Mouse (Mus musculus) fibroblast of lung, adult 2 months (primary cell): ENCODE measurements at regions not wholly inside any gene's neighbourhood (a gene's known extent, or its start where the extent isn't known, plus 50 kb on each side); places are given as distances from the start of the nearest gene placed in this dataset.
A peak's percentile ranks its signal among the peaks of the same experiment; 100 is the strongest.

ENCODE experiments used
- DNase-seq: peaks from one replicate; pipeline ENCODE4 v3.0.0-alpha.2; 2011; ENCODE audit warnings: low read depth

DNA sequence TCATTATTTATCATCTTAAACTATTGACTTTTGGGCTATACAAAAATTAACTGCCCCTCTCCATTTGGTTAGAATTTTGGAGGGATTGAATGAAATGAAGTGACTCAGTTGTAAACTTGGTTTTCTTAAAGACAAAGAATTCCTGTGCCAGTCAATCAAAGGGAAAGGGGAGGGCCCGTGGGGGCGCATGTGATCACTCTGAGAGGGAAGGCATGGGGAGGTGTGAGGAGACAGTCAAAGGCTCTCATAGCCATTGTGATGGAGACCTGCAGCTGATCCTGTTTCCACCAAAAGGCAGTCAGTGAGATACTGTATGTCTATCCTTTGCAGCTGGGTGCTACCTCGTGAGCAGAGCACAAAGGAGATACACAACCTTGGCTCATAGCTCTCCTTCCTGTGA, 156.6 kb upstream of the Slc24a2 start:
- DNase-seq, result no peak

DNA sequence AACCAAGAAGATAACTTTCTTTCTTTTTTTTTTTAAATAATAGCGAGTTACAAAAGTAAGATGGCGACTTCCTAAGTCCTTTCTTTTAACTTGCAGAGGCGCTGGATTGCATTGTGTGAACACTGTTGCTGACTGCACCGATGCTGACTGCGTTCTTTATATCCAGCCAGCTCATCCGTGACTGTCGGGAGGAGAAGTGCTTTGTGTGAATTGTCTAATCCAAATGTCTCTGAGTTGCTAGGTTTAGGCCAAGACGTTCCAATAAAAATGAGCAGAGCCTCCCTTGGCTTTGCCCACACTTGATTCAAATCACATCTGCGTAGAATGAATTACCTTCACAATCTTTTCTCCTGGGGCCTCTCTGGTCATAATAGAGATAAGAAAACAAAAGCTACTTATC, 156.0 kb upstream of the Slc24a2 start:
- no peak for DNase-seq

DNA sequence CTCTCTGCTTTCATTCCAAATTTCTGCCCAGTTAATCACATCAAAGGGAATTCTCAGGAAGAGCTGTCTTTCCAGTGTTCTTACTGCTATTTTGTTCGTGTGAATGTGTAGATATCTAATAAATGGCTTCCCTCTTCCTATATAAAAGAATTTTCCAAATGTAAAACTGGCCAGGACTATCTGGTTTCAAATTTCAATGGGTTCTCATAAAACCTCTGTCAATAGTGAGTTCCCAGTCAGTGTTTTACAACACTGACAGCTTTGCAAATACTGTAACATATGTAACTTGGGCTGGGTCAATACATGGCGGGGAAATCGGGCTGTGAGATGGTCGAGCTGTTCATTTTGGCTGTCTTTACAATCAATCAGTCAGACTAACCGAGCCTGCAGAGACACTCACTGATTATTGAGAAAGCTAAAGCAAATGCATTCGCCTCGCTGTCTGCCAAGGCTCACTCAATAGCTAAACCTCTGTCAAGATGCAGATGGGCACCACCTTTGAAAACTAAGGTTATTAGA, 155.0 kb upstream of the Slc24a2 start:
- no peak for DNase-seq

DNA sequence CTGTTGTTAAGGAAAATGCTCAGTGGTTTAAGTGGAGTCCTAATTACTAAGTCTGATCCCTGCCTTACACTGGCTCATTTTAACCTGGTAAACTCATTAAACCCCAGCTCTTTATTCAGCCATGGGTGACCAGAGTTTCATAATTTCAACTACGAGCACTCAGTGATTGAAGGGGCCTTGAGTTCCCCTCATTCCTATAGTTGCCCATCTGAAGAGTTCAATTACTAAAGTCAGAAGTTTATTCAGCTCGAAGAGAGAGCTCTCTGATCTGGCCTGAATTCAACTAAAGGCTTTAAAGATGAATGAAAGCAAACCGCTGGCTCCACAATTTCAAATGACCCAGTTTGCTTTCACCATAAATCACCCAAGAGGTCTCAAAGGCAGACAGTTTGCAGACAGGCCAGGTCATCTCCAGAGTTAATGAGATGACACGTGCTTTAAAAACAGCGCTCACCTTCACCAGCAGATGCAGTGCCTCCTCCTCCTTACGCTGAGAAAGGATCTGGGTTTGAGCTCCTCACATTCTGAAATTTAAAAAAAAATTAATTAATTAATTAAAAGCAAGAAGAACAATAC, 154.3 kb upstream of the Slc24a2 start:
- no peak for DNase-seq

DNA sequence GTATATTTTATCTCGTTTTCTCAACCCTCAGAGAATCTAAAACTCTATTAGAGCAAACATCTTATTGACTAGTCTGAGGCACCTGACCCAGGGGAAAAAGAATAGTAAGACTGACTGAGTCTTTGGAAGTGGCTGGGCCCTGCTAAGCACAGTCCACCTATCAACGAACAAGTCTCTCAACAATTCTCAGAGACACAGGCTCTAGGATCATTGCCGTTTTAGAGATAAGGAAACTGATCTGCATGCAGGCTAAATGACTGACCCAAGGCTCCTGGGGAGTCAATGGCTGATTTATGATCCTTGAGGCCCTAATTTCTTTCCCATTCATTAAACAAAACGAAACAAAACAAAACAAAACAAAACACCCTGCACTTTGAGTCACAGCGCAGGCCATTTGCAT, 150.4 kb upstream of the Slc24a2 start:
- no peak for DNase-seq

DNA sequence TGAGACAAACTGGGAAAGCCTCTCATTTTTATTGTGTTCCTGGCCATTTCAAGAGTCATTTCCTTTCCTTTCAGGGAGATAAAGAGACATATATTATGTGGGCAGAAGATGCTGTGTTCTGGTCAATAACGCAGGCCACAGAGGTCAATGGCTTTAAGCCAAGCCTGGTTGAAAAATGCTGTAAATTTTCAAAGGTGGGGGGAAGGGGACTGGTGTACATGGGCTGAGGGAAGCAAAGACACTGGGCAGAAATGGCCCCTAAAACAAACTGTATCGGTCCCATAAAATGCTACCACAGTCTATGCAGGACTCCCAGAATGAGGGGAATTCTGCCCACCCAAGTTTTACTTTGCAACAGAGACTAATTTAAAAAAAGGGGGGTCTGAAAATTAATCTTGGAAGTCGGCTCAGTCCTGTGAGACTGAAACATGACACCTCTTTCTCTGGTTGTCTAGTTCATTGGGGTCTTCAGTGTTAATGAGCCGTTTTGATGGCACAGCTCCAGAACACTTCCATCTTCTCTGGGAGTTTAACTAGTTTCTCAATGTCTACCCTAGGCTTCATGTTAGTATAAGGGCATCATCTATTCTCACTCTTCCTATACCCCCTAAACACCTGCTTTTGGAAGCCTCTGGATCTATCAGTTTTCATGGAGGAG, 149.4 kb upstream of the Slc24a2 start:
- no peak for DNase-seq

DNA sequence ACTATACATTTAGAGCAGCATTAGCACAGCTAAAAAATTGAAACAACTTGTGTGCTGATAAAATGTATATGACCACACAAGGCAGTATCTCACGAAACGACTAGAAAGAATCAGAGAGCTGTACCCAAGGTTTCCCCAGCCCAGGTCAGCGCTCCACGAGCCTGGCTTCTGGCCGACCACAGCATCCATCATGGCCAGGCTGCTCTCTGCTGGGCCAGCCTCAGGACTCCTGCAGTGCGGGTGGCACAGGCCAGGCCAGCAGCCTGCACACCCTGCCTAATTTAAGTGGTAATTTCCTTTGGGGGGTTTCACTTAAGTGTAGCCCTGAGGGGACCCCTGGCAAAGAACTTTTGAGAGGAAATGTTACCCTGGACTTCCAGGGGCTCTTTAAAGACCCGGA, 141.7 kb upstream of the Slc24a2 start:
- no peak for DNase-seq

DNA sequence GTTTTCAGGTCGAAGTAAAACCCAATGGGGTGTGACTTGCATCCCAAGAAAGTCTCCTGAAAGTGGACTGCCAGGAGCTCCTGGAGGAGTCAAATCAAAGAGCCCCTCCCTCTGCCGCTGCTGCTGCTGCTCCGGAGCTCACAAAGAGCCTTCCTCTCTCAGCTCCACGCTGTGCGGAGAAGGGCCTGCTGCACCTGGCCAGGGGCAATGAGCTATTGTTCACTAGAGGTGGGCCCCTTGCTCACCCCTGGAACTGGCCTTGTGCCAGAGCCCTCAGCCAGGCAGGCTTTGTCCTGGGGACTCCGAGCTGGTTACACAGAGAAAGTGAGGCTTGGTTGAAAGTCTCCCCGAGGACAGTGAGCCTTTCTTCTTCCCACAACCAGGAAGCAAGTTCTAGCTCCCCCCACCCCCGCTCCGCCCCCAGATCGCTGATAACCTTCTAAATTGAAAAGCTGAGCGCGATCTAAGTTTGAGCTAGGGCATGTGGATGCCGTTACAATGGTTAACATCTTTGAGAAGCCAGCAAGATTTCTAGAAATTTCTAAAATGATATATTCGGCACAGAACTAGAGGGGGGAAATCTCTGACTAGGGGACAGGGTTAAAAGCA, 139.5 kb upstream of the Slc24a2 start:
- no peak for DNase-seq

DNA sequence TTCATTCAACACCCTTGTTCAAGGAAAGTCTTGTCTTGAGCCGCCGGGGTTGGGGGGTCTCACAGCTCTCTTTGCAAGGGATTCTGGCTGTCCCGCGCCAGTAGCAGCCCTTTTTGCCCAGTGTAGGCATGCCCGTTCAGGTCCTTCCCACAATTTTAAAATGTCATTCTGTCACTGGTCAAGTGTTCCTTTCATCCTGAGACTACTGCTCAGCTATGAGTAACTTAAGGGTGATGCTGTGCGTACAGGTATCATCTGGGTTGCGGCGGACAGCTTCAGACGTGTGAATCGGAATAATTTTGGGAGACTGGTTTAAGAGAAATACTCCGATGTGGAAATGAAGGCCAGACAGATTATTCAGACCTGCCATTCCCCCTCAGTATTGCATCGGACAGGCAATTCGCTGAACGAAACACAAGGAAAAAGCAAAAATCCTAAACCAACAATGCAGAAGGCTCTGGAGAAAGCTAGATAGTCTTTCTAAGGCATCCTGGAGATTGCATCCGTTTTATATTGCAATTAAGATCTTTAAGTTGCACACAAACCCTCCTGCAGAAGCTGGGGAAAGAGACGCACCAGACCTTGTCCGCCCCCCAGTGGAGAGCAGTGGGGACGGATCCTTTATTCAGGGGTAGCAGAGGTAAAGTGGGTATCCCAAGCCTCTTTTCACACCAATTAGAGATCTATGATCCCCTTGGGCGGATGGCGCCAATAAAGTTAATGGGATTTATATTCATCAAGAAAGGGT, 138.3 kb upstream of the Slc24a2 start:
- DNase-seq, result peak; percentile 24

DNA sequence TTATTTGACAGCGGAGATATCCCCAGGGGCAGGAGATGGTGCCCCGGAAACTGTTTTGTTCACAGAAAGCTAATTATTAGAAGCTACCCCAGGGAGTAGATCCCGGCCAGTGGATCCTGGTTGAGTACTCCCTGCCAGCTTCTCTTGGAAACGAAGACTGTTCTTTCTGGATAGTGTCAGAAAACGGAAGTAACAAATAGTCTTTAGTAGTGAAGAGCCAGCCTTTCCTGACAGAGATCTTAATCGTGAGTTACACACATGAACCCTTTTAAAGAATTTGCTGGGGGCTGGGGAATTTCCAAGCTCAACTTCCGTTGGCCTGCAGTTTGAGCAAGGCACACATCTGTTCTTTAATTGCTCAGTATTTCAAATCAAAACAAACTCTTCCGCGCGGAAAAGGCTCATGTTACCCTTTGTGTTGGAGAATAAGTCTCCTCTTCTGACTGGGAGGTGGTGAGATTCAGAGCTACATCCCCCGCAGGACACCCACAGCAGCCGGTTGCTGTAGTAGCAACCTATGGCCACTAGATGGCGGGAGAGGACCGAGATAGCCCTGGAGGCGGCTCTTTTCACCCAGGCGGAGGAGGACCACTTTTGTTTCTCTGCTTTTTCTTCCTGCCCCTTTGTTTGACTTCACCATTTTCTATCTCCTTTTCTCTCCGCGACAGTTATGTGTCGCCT, 137.6 kb upstream of the Slc24a2 start:
- peak; percentile 27 for DNase-seq

DNA sequence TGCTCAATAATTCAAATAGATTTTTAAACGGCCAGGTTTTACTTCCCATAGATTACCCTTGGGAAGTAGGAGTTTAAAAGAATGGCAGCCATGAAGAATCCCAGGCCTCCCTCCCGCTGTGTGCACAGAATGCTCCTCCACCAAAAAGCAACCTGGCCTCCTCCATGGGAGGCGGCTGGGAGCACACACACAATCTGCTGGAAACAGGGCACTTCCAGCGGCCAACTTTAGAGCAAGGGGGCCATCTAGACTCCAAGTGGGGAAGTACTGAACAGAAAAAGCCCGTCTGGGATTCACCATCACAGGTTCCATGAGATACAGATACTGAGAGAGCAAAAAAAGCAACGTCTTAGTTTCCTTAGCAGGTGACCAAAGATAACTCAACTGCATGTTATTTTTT, 131.9 kb upstream of the Slc24a2 start:
- no peak for DNase-seq

DNA sequence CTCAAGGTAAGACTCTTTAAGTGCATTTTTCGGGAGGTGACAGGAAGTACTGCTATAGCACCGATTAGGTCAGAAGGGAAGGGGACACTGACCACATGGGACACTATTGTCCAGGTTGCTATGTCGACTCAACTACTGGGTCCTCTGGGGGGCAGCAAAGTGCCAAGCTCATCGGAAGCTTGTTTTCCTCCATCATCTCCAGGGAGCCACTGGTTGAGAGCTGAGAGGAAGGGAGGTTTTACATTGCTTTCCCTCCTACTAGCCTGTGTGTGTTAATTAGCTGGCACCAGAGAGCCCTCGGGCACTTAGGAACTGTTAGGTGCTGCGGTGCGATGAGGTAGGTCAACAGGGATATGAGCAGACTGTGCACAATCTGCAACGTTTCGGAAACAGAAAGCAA, 129.2 kb upstream of the Slc24a2 start:
- DNase-seq, result no peak

DNA sequence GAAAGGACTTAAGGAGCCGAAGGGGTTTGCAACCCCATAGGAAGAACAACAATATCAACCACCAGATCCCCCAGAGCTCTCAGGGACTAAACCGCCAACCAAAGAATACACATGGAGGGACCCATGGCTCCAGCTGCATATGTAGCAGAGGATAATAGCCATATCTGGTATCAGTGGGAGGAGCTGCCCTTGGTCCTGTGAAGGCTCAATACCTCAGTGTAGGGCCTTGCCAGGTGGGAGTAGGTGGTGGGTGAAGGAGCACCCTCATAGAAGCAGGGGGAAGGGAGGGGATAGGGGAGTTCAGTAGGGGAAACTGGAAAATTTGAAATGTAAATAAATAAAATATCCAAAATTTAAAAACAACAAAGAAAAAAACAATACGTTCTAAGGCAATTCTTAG, 128.7 kb upstream of the Slc24a2 start:
- no peak for DNase-seq

DNA sequence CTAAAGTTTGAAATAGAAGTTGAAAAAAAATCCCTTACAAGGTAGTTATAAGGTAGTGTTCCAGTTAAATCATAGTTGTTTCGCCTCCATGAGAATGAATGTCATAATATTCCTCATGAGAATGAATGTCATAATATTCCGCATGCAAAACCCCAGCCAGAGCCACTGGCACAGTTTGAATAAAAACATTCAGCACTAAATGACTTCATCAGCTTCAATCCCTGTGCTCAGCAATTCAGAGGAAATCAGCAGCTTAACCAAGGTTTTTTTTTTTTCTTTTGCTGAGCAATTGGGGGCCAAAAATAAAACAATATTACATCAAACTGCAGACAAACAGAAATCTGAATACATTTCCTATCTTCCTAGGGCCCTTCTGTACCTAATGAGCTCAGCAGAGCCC, 102.7 kb upstream of the Slc24a2 start:
- DNase-seq, result no peak

DNA sequence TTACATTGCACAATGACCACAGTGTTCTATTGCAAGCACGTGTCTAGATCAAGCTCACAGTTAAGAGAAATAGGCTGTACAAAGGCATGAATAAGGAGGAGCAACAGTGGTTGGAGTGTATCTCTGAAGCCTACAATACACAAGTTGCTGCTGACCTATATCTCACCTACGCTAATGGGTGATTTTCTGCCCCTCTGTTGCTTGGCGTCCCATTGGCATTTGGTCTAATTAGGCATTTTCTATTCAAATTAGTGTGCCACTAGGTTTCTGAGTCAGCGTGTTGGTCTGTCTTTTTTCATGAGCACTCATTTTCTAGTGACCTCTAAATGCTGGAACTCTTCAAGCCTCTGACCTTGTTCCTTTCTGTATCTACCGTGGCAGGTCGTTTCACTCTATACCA, 98.9 kb upstream of the Slc24a2 start:
- no peak for DNase-seq

DNA sequence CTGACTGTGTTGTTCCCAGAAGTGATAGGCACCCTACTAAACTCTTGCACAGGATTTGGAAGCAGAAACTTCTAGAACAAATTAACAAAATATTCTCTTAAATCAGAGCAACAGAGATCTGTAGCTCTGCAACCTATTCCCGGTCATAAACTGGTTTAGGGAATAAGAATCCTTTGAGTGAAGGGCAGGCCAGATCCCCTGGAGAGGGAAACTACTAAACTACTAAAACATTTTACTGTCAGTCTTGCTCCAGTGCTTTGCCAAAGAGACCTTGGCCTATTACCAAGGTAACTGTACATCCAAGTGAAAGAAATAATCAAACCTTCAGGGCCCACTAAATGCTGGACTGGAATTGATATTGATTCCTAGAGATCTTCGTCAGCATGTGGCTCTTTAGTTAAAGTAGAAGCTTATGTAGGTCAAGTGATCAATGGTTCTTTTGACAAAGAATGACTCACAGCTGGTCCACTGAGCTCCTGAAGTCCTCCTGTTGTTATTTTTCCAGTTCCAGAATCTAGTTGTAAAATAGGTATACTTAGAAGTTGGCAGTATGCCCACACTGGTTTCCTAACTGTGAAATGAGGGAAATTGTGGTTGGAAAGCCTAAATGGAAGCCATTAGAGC, 91.6 kb upstream of the Slc24a2 start:
- no peak for DNase-seq

DNA sequence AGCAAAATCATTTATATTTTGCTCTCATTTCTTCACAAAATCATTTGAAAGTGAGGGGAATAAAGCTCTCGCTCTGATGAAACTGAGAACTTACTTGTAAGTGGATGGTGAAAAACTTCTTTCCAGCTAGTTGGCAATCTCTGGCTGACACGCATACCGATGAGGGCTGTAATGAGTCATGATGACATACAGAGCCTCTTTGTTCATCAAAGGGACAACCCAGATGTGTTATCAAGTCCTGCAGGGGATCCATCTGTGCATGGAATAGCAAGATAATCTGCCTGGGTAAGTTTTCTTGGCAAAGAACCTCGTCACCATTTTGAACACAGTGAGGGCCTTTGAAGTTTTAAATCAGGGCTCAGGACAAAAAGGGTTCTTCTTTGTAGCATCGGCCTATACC, 67.9 kb upstream of the Slc24a2 start:
- no peak for DNase-seq

DNA sequence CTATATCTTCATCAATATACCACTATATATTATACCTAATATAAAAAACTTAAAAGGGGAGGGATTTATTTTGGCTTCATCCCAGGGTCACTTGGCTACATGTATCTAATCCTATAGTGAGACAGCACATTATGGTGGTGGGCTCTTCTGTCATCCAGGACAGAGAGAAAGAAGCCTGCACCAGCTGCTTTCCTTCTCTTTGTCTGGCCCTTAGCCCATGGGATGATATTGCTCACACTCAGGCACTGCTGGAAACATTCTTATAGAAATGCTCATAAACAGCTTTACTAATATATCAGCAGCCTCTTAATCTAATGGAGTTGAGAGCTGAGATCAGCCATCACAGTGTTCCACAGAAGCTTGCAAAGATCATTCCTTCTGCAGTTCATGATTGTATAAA, 64.3 kb upstream of the Slc24a2 start:
- DNase-seq, result no peak
